Mouse (Mus musculus) liver, adult 2 months (tissue): ENCODE measurements at regions not wholly inside any gene's neighbourhood (a gene's known extent, or its start where the extent isn't known, plus 50 kb on each side); places are given as distances from the start of the nearest gene placed in this dataset.
A peak's percentile ranks its signal among the peaks of the same experiment; 100 is the strongest.

Experiments used
- DNase-seq: peaks from one replicate; pipeline ENCODE4 v3.0.0-alpha.2; 2011; ENCODE audit warnings: low read depth, low spot score; ENCODE audit errors: extremely low read depth
- H3K27ac ChIP-seq: fragments of 200-500 bp; replicated peaks from 2 replicates; pipeline ENCODE4 v1.5.1; 2012; ENCODE audit warnings: low read depth, mild to moderate bottlenecking, control low read depth, inconsistent platforms, low read length; ENCODE audit not compliant: insufficient read depth
- H3K27me3 ChIP-seq: fragments of 200-500 bp; 2 replicates; pipeline ENCODE4 v1.6.1; 2012; ENCODE audit warnings: mild to moderate bottlenecking, moderate library complexity, low read length, inconsistent platforms; ENCODE audit not compliant: control insufficient read depth, insufficient read depth
- H3K36me3 ChIP-seq: fragments of 200-500 bp; 2 replicates; pipeline ENCODE4 v1.6.1; 2012; ENCODE audit warnings: low read length, inconsistent platforms; ENCODE audit not compliant: control insufficient read depth, insufficient read depth
- H3K4me1 ChIP-seq: fragments of 200-500 bp; 2 replicates; pipeline ENCODE4 v1.6.1; 2011; ENCODE audit warnings: low read length; ENCODE audit not compliant: control insufficient read depth, insufficient read depth
- H3K4me3 ChIP-seq: fragments of 200-500 bp; 2 replicates; pipeline ENCODE4 v1.5.1; 2011; ENCODE audit warnings: low read depth, mild to moderate bottlenecking, control low read depth, low read length, moderate library complexity; ENCODE audit not compliant: insufficient read depth
- H3K79me2 ChIP-seq: fragments of 200-500 bp; 2 replicates; pipeline ENCODE4 v1.6.1; 2012; ENCODE audit warnings: inconsistent platforms, mild to moderate bottlenecking, low read length, moderate library complexity; ENCODE audit not compliant: control insufficient read depth, insufficient read depth
- H3K9ac ChIP-seq: fragments of 200-500 bp; 2 replicates; pipeline ENCODE4 v1.6.1; 2012; ENCODE audit warnings: low read depth, mild to moderate bottlenecking, control low read depth, inconsistent platforms, low read length
- CTCF ChIP-seq: fragments of 200-500 bp; IDR thresholded peaks from 2 replicates; pipeline ENCODE4 v1.5.1; 2011; ENCODE audit warnings: low read depth, low read length, control low read depth
- POLR2A ChIP-seq: fragments of 200-500 bp; IDR thresholded peaks from 2 replicates; pipeline ENCODE4 v1.6.1; 2011; ENCODE audit warnings: low read length, control low read depth; ENCODE audit not compliant: insufficient read depth; ENCODE audit errors: extremely low read depth
- WGBS: fragments of 180-500 bp; shearing (Covaris S2); methylation state at CpG from one replicate; pipeline ENCODE4 v1.1.7; 2018; 5-methylcytosine and 5-hydroxymethylcytosine counted together

DNA sequence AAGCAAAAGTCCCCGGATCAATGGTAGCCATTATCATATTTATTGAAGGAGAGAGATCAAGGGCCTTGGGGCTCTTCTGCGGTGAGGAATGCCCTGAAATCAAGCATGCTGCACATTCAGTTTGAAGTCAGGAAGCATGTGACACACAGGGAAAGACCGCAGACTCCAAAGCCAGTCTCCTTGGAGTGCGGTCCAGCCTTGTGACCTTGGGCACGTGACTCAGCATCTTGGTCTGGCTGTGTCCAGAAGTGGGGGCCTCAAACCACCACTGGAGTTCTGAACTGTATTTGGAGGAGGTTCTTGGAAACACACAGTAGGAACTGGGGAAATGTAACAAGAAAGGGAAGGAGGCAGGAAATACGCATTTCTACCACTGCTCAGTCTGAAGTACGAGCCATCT is 109.0 kb upstream of the Kit start:
- Histone ChIP-seq H3K4me3 (no peak overlapping the region), H3K4me1 (peaks cover 3% of the 10 kb centered on the region; the same call in 1 of the 2 replicates), H3K27me3 (no peaks in the 10 kb centered on the region), H3K36me3 (no peaks in the 10 kb centered on the region), H3K27ac (no peak overlapping the region), H3K79me2 (no peaks in the 10 kb centered on the region), H3K9ac (no peak overlapping the region)
- no peak for TF ChIP-seq POLR2A
- no peak for TF ChIP-seq CTCF
- 82% methylated on average over 7 of the region's 7 CpGs for WGBS
- DNase-seq = no peak

DNA sequence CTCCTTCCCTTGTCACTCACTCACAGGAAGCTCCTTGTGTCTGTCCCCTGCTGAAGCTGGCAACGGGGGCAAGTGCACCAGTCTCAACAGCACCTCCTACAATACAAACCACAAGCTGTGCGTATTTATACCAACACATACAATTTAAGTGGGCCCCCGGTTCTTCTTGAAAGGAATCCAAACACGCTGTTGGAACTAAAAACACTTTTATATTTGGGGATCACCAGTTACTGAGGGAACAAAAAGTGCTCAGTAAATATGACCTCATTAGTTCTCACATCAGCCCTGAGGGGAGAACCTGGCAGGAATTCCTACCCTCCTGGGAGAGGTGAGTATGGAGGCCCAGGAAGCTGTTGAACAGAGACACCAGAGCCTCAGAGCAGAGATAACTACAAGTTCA is 107.8 kb upstream of the Kit start:
- WGBS = 77% methylated on average over 4 of the region's 4 CpGs
- H3K36me3 ChIP-seq = no peaks in the 10 kb centered on the region

DNA sequence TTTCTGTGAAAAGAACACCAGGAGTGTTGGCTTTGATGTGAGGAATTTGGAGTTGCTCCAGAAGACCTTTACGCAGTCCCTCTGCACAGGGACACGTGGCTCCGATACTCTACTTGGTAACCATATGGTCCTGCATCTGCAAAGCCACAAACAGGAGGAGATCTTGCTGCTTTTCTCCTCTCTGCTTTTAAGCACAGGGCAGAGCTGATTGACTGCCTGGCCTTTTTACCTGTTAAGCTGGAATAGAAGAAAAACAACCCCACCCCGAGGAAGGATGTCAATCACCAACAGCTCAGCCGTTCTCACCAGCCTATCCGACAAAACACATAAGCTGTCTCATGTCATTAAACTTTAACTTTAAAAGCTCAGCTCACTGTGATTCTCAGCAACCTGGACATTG is 106.8 kb upstream of the Kit start:
- no peak for TF ChIP-seq POLR2A
- no peak for TF ChIP-seq CTCF
- no peaks in the 10 kb centered on the region for H3K27me3 ChIP-seq
- peak; percentile 48 for DNase-seq
- no peak overlapping the region for H3K9ac ChIP-seq
- WGBS = 19% methylated on average over 6 of the region's 6 CpGs
- H3K36me3 ChIP-seq = no peaks in the 10 kb centered on the region
- H3K79me2 ChIP-seq = no peaks in the 10 kb centered on the region
- H3K4me3 ChIP-seq = no peak overlapping the region
- H3K27ac ChIP-seq = no peak overlapping the region
- peaks cover 3% of the 10 kb centered on the region; the same call in 1 of the 2 replicates for H3K4me1 ChIP-seq

More for the DNA sequence above, 107.8 kb upstream of the Kit start:
- Histone ChIP-seq H3K9ac (no peak overlapping the region), H3K4me3 (no peak overlapping the region), H3K79me2 (no peaks in the 10 kb centered on the region), H3K4me1 (peaks cover 3% of the 10 kb centered on the region; the same call in 1 of the 2 replicates), H3K27me3 (no peaks in the 10 kb centered on the region), H3K27ac (no peak overlapping the region)
- TF ChIP-seq POLR2A = no peak
- no peak for TF ChIP-seq CTCF
- DNase-seq = no peak

DNA sequence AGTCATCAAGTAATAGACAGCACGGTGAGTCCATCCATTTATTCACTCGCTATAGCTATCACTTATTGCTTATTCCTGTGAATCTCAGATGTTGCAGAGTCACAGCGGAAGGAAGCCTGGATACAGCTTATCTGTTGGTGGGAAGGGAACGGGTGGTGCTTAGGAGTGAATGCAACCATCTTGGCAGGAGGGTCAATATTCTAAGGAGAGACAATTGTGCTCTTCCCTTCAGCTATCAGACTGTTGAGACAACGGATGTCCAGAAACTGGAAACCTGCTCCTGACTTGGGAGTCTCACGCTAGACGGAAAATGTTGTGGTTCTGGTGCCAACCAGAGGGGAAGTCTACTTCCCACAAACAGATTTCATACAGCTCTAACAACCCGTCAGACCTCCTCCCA is 103.7 kb upstream of the Kit start:
- no peak for TF ChIP-seq POLR2A
- TF ChIP-seq CTCF = no peak
- H3K27ac ChIP-seq = no peak overlapping the region
- no peaks in the 10 kb centered on the region for H3K36me3 ChIP-seq
- H3K4me1 ChIP-seq = peaks cover 3% of the 10 kb centered on the region; the same call in 1 of the 2 replicates
- H3K27me3 ChIP-seq = no peaks in the 10 kb centered on the region
- H3K4me3 ChIP-seq = no peak overlapping the region
- WGBS = 82% methylated on average over 8 of the region's 8 CpGs
- DNase-seq = no peak
- H3K9ac ChIP-seq = no peak overlapping the region
- no peaks in the 10 kb centered on the region for H3K79me2 ChIP-seq

DNA sequence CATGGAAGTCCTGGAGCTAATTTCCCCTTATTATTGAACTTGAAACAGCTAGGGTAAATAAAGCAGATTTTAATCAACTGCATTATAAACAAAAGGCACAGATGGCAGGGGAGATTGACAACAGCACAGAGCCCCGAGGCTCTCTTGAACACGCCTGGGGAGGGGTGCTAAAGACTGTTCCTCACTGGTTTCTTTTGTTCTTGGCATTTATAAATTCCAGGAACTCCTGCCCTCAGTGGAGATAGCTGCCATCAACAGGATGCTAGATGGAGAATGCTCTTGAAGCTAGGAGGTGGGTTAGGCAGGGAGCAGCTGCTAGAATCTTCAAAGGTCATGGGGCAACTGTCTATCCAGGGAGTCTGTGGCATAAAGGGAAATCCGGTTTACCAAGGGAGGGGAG is 102.2 kb upstream of the Kit start:
- Histone ChIP-seq H3K4me3 (no peak overlapping the region), H3K27me3 (no peaks in the 10 kb centered on the region), H3K79me2 (no peaks in the 10 kb centered on the region), H3K27ac (no peak overlapping the region), H3K36me3 (no peaks in the 10 kb centered on the region), H3K9ac (no peak overlapping the region), H3K4me1 (peaks cover 3% of the 10 kb centered on the region; the same call in 1 of the 2 replicates)
- WGBS = 78% methylated on average over 3 of the region's 3 CpGs
- TF ChIP-seq POLR2A = no peak
- TF ChIP-seq CTCF = no peak
- DNase-seq = no peak

DNA sequence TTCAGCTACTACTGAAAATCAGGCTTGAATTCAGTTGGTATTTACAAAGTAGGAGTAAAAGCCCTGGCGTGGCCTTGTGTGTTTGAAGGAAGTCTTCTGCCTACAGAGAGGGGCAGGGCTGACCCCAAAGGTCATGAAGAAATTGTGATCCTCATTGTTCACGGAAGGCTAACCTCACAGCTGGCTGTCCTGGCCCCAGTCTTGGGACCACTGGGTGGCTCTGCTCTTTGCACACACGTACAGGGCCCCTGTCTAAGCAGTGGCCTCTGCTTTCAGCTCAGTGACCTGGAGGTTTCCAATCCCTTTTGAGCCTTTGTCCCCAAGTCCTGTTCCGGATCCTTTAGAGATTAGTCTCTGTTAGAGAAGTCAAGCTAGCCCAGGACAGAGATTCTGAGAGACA is 99.3 kb upstream of the Kit start:
- no peak overlapping the region for H3K9ac ChIP-seq
- no peak overlapping the region for H3K4me3 ChIP-seq
- H3K27ac ChIP-seq = no peak overlapping the region
- no peaks in the 10 kb centered on the region for H3K27me3 ChIP-seq
- 85% methylated on average over 4 of the region's 4 CpGs for WGBS
- no peaks in the 10 kb centered on the region for H3K36me3 ChIP-seq
- TF ChIP-seq CTCF = no peak
- no peaks in the 10 kb centered on the region for H3K4me1 ChIP-seq
- DNase-seq = no peak
- no peaks in the 10 kb centered on the region for H3K79me2 ChIP-seq
